Mouse (Mus musculus): ENCODE data around the gene Kif1a.

- no peak for TF ChIP-seq GATA1 (IDR thresholded peaks at IDR 0.05; ENCODE audit: low read length)
- no peak for TF ChIP-seq TAL1 (IDR thresholded peaks at IDR 0.05; ENCODE audit: low read length)
Observed at GRCm38 (mm10) chr1:92992214-92992855, 109.4 kb downstream of the Kif1a start.

All from erythroblast, embryonic 14.5 days (primary cell).